Mouse (Mus musculus) ES-E14 (cell line): ENCODE measurements around the gene Rhbdd1. TPM values are rescaled to one million over a fixed set of nuclear protein-coding genes. Genes with fewer than 3 reads are reported as not detected.

Experiments
- DNase-seq: peaks from one replicate; pipeline ENCODE4 v3.0.0-alpha.2; 2013; ENCODE audit warnings: low read depth, low spot score
- H3K27ac ChIP-seq: 2 replicates; pipeline ENCODE4 v1.5.1; 2012; ENCODE audit warnings: low read depth, mild to moderate bottlenecking, low read length, moderate library complexity, mixed read lengths; ENCODE audit not compliant: poor library complexity, insufficient read depth, severe bottlenecking
- H3K36me3 ChIP-seq: 2 replicates; pipeline ENCODE4 v1.6.1; 2012; ENCODE audit warnings: mild to moderate bottlenecking, low read length, moderate library complexity, mixed read lengths; ENCODE audit not compliant: control insufficient read depth, poor library complexity, insufficient read depth, severe bottlenecking
- H3K4me1 ChIP-seq, 2 experiments: fragments of 150-350 bp in 1 of 2; sonication (generic) in 1 of 2; 2 replicates each; pipeline ENCODE4 v1.6.1; 2012; ENCODE audit warnings: low read length in 2 of 2, mild to moderate bottlenecking in 1 of 2, mixed read lengths in 1 of 2; ENCODE audit not compliant: control insufficient read depth in 2 of 2, insufficient read depth in 2 of 2, poor library complexity in 1 of 2
- H3K4me3 ChIP-seq, 2 experiments: fragments of 150-350 bp in 1 of 2; sonication (generic) in 1 of 2; 2 replicates each; pipeline ENCODE4 v1.5.1; 2012; ENCODE audit warnings: low read length in 2 of 2, low read depth in 1 of 2, mild to moderate bottlenecking in 1 of 2, mixed read lengths in 1 of 2; ENCODE audit not compliant: insufficient read depth in 1 of 2, poor library complexity in 1 of 2, severe bottlenecking in 1 of 2
- H3K9ac ChIP-seq: 2 replicates; pipeline ENCODE4 v1.6.1; 2012; ENCODE audit warnings: low read depth, mild to moderate bottlenecking, low read length, mixed read lengths; ENCODE audit not compliant: poor library complexity, insufficient read depth, severe bottlenecking
- H3K9me3 ChIP-seq: fragments of 150-350 bp; sonication (generic); 2 replicates; pipeline ENCODE4 v1.6.1; 2012; ENCODE audit warnings: low read depth, mild to moderate bottlenecking, low read length; ENCODE audit not compliant: control insufficient read depth, insufficient read depth
- CHD2 ChIP-seq: IDR thresholded peaks from 2 replicates; pipeline ENCODE4 v1.6.1; 2014; ENCODE audit warnings: mild to moderate bottlenecking, low read depth, low read length, inconsistent platforms
- HCFC1 ChIP-seq: IDR thresholded peaks from 2 replicates; pipeline ENCODE4 v1.6.1; 2012; ENCODE audit warnings: low read length, inconsistent platforms, borderline replicate concordance; ENCODE audit not compliant: insufficient read depth
- MAFK ChIP-seq: IDR thresholded peaks from 2 replicates; pipeline ENCODE4 v1.6.1; 2014; ENCODE audit warnings: mild to moderate bottlenecking, low read depth, low read length, inconsistent platforms; ENCODE audit not compliant: insufficient read depth
- ZC3H11A ChIP-seq: IDR thresholded peaks from 2 replicates; pipeline ENCODE4 v1.6.1; 2012; ENCODE audit warnings: low read depth, mild to moderate bottlenecking, inconsistent platforms, low read length, borderline replicate concordance
- ZNF384 ChIP-seq: IDR thresholded peaks from 2 replicates; pipeline ENCODE4 v1.6.1; 2012; ENCODE audit warnings: low read depth, low read length, inconsistent platforms
- in situ Hi-C, 2 experiments: fragments of 600-800 bp; cut with MboI; formaldehyde crosslinking; loops; one replicate each; pipeline ENCODE4 v1.15.1; 2025; ENCODE audit warnings: low sequenced_read_pairs in 2 of 2, inconsistent platforms in 1 of 2; ENCODE audit not compliant: unreplicated experiment in 2 of 2
- total RNA-seq: library from RNA; depleted of rRNA; stranded (reverse); fragments of 300-350 nt; gene quantifications from 2 replicates; pipeline ENCODE4 v1.2.3, GENCODE M21; 2012

The Rhbdd1 gene
- total RNA-seq, 1 experiment = 14.1 TPM

DNA sequence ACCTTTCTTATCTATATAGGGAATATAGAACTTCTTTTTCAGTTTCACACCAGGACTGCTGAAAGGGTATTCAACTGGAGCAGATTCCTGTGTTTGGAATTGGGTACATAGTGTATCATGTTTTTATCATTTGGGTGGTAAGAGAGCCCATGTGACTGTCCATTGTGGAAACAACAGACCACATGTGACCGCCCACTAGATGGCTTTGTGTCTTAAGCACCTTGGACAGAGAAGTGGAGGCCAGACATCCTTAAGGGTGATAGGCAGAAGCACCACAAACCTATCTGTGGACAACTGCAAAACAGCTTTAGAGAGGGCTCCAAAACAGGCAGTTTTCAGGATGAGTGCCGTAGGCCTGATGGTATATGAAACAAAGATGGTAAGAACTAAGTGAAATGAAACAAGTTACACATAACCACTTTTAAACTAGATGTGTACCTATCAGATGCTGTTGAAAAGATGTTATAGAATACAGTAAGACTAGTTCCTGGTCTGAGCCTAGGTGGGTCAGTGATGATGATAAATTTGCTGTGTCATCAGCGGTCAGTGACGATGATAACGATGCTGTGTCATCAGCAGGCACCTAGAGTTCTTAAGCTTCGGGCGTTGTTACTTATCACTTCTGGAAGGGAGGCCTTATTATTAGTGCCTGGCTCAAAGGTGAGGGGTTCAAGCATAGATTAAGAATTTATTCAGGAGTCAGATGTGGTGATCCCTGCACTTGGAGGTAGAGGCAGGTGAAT is 12.0 kb downstream of the Rhbdd1 start:
- H3K27ac ChIP-seq = no peak overlapping the region
- in situ Hi-C loops = no loop called here

GRCm38 (mm10) chr1:82329237-82329953 is 13.1 kb downstream of the Rhbdd1 start:
- DNase-seq = no peak
- Histone ChIP-seq H3K27ac (no peak overlapping the region), H3K9me3 (no peaks in the 10 kb centered on the region), H3K4me3 (no peak overlapping the region), H3K36me3 (no peaks in the 10 kb centered on the region), H3K9ac (no peak overlapping the region), H3K4me1 (no peaks in the 10 kb centered on the region)
- in situ Hi-C loops = no loop called here
- TF ChIP-seq ZNF384 = peak; percentile 57; the same call in 1 of the 2 replicates
- TF ChIP-seq CHD2 = no peak

More for the DNA sequence above, 12.0 kb downstream of the Rhbdd1 start:
- H3K9ac ChIP-seq = no peak overlapping the region
- no peak for TF ChIP-seq HCFC1
- TF ChIP-seq MAFK = no peak
- no peak for TF ChIP-seq ZC3H11A
- no peak for TF ChIP-seq ZNF384
- no peak for TF ChIP-seq CHD2
- no peak for DNase-seq
- no peaks in the 10 kb centered on the region for H3K9me3 ChIP-seq
- H3K4me1 ChIP-seq = no peaks in the 10 kb centered on the region
- no peak overlapping the region for H3K4me3 ChIP-seq
- H3K36me3 ChIP-seq = no peaks in the 10 kb centered on the region

DNA sequence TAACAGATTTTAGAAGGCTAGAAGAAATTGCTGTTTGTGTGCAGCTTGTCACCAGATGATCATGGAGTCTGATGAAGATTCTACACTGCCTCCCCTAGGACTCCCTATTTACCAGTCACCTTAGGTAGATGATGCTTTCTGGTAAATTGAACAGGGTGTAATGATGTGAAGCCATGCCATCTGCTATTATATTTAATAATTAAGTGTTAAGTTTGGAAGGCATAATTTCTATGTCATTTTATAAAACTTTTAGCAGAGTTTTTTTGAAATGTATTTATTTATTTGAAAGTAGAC is 13.6 kb downstream of the Rhbdd1 start:
- Histone ChIP-seq H3K36me3 (no peaks in the 10 kb centered on the region), H3K9ac (no peak overlapping the region), H3K4me1 (no peaks in the 10 kb centered on the region), H3K27ac (no peak overlapping the region), H3K4me3 (no peak overlapping the region), H3K9me3 (no peaks in the 10 kb centered on the region)
- TF ChIP-seq MAFK (no peak), HCFC1 (no peak), CHD2 (no peak), ZC3H11A (no peak), ZNF384 (no peak)
- in situ Hi-C loops = no loop called here
- DNase-seq = no peak

DNA sequence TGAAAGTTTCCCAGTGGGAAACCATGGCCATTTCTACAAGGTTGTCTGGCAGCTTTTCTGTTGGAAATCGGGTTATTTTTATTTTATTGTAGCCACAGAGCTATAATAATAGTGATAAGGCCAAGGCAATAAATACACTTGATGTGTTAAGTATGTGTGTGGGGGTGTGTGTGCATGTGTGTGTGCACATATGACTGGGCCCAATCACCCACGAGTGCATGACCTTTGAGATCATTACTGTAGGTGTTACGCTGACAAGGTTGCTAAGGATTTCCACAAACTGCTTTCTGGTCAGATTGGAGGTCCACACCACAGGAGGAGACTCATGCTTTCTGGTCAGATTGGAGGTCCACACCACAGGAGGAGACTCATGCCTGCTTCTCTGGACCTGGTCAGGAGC is 18.3 kb downstream of the Rhbdd1 start:
- TF ChIP-seq ZC3H11A = no peak
- TF ChIP-seq CHD2 = no peak
- no peak for TF ChIP-seq HCFC1
- no peak for TF ChIP-seq MAFK
- no peak for TF ChIP-seq ZNF384
- no peak overlapping the region for H3K4me3 ChIP-seq

More for the DNA sequence above, 18.3 kb downstream of the Rhbdd1 start:
- H3K9me3 ChIP-seq = no peaks in the 10 kb centered on the region
- H3K4me1 ChIP-seq = no peaks in the 10 kb centered on the region
- no peak overlapping the region for H3K27ac ChIP-seq
- H3K36me3 ChIP-seq = no peaks in the 10 kb centered on the region
- in situ Hi-C loops = no loop called here
- H3K9ac ChIP-seq = no peak overlapping the region
- DNase-seq = no peak
